Mouse (Mus musculus) megakaryocyte, embryonic 14.5 days (primary cell): ENCODE measurements around the gene Slmap.

ENCODE experiments used
- FLI1 ChIP-seq: IDR thresholded peaks from 2 replicates; pipeline ENCODE4 v1.6.1; 2012; ENCODE audit warnings: low read length, inconsistent platforms, mixed read lengths
- GATA1 ChIP-seq: IDR thresholded peaks from 3 replicates; pipeline ENCODE4 v1.6.1; 2012; ENCODE audit warnings: mixed read lengths, low read length, inconsistent platforms, borderline replicate concordance

DNA sequence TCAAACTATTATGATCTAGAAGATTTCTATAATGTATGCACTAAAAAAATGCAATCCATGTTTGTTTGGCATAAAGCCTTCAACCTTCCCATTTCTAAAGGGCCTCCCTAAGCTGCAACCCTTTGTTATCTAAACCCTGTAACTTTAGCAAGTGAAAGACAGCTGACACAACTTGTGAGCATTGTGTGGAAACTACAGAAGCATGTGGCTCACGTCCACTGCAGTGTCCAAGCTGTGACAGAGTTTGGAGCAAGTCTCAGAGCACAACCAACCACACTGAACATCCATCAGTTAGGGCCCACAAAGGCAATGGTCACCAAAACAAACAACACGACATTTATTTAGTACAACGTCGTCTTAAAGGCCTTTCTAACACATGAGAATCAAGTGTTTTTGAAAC, 117.6 kb downstream of the Slmap start:
- TF ChIP-seq FLI1 (no peak), GATA1 (no peak)
